30 mouse cellular contexts compared by ENCODE assay signal in the genomic region with DNA sequence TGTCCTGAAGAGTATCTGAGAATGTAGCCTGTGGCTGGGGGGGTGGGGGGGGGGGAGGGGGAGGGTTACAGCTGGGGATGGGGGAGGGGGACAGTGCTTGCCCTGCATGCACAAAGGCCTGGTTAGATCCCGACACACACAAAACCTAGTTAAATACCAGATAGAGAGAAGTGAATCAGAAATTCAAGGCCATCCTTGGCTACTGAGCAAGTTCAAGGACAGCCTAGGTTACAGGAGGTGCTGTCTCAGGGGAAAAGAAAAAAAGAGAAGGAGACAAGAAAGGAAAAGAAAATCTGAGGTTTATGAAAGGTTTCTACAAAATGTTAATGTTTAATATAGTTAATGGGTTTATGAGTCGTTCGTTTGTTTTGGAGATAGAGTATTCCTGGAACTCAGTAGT. TPM values are rescaled to one million over a fixed set of nuclear protein-coding genes. Genes with fewer than 3 reads are reported as not detected.
DNase-seq lines count a peak whose midpoint lies in the region; ATAC-seq and TF ChIP-seq lines count a peak whose summit lies in the region.
"Had no signal": no experiment of that assay in that cellular context is flagged by ENCODE, and none has a peak within 500 bp of the region (broad histone marks: within the 10 kb centered on the region; RNA-seq: fewer than 3 reads in every experiment).

No protein-coding gene starts in this region.

- no peak overlapping the region for H3K27ac ChIP-seq in lung, embryonic 14.5 days (ENCODE audit: low read depth)
- H3K27ac ChIP-seq in intestine, embryonic 14.5 days (ENCODE audit: low read depth), result no peak overlapping the region
- H3K27ac ChIP-seq in intestine, postnatal 0 days (ENCODE audit: low read depth, low read length), result peak overlapping the region; percentile 60; the same call in 1 of the 2 replicates
- H3K27ac ChIP-seq in liver, embryonic 16.5 days (ENCODE audit: low read length), result peak overlapping the region; percentile 97
- H3K27ac ChIP-seq: embryonic facial prominence, embryonic 12.5 days; gastrocnemius, adult 2 months; heart, adult 2 months; heart, embryonic 15.5 days; hindbrain, embryonic 13.5 days; limb, embryonic 12.5 days; neural tube, embryonic 13.5 days had no signal

- DNase-seq in lung, embryonic 14.5 days, result no peak
- no peak for DNase-seq in lung, adult 18-20 months
- DNase-seq in intestine, embryonic 14.5 days (ENCODE audit: low spot score), result peak; percentile 38
- DNase-seq in thymus, postnatal 0 days (ENCODE audit: low spot score), result no peak
- no peak for DNase-seq in B cell, adult 2 months
- no peak for DNase-seq in layer of hippocampus, postnatal 14 days (ENCODE audit: low spot score in 2 of 2)
- DNase-seq: embryo, embryonic 11 days; gastrocnemius, adult 2 months; gastrocnemius, postnatal 36 days; kidney, adult 2 months; kidney, postnatal 4 days; lung, adult 2 months; thymus, postnatal 14 days had no signal

- H3K4me1 ChIP-seq in lung, embryonic 14.5 days (ENCODE audit: insufficient read depth), result peaks cover 3% of the 10 kb centered on the region
- peaks cover 15% of the 10 kb centered on the region for H3K4me1 ChIP-seq in intestine, embryonic 14.5 days (replicated peaks; ENCODE audit: control insufficient read depth, insufficient read depth, low read length)
- peaks cover 16% of the 10 kb centered on the region for H3K4me1 ChIP-seq in intestine, postnatal 0 days (replicated peaks; ENCODE audit: control insufficient read depth, insufficient read depth, low read length)
- H3K4me1 ChIP-seq in liver, embryonic 16.5 days (ENCODE audit: control insufficient read depth, low read depth, low read length), result peaks cover 82% of the 10 kb centered on the region
- H3K4me1 ChIP-seq: embryonic facial prominence, embryonic 12.5 days; hindbrain, embryonic 13.5 days; limb, embryonic 12.5 days; midbrain, embryonic 12.5 days; neural tube, embryonic 13.5 days had no signal

- H3K36me3 ChIP-seq in lung, embryonic 14.5 days (ENCODE audit: insufficient read depth), result no peaks in the 10 kb centered on the region
- H3K36me3 ChIP-seq in intestine, embryonic 14.5 days (ENCODE audit: control insufficient read depth, insufficient read depth, low read length), result peaks cover 14% of the 10 kb centered on the region; the same call in 1 of the 2 replicates
- peaks cover 44% of the 10 kb centered on the region for H3K36me3 ChIP-seq in intestine, postnatal 0 days (ENCODE audit: control insufficient read depth, insufficient read depth)
- peaks cover 8% of the 10 kb centered on the region; the same call in 1 of the 2 replicates for H3K36me3 ChIP-seq in liver, embryonic 16.5 days (ENCODE audit: control insufficient read depth, insufficient read depth)
- H3K36me3 ChIP-seq: embryonic facial prominence, embryonic 12.5 days; heart, embryonic 15.5 days; hindbrain, embryonic 13.5 days; limb, embryonic 12.5 days; midbrain, embryonic 12.5 days; neural tube, embryonic 13.5 days had no signal

- no peaks in the 10 kb centered on the region for H3K9me3 ChIP-seq in lung, embryonic 14.5 days (ENCODE audit: low read depth, low read length)
- no peaks in the 10 kb centered on the region for H3K9me3 ChIP-seq in intestine, embryonic 14.5 days (ENCODE audit: control insufficient read depth, low read length)
- H3K9me3 ChIP-seq in intestine, postnatal 0 days (ENCODE audit: control insufficient read depth), result no peaks in the 10 kb centered on the region
- no peaks in the 10 kb centered on the region for H3K9me3 ChIP-seq in liver, embryonic 16.5 days (replicated peaks; ENCODE audit: control insufficient read depth, low read length)
- H3K9me3 ChIP-seq: embryonic facial prominence, embryonic 12.5 days; heart, embryonic 15.5 days; hindbrain, embryonic 13.5 days; limb, embryonic 12.5 days; midbrain, embryonic 12.5 days; neural tube, embryonic 13.5 days had no signal

- no peak overlapping the region for H3K4me3 ChIP-seq in lung, embryonic 14.5 days (ENCODE audit: low read depth, low read length)
- no peak overlapping the region for H3K4me3 ChIP-seq in intestine, embryonic 14.5 days (ENCODE audit: low read depth, low read length)
- no peak overlapping the region for H3K4me3 ChIP-seq in intestine, postnatal 0 days (ENCODE audit: low read depth, low read length)
- H3K4me3 ChIP-seq in liver, embryonic 16.5 days (ENCODE audit: low read depth, low read length), result peak overlapping the region; percentile 67
- H3K4me3 ChIP-seq: embryonic facial prominence, embryonic 12.5 days; gastrocnemius, adult 2 months; heart, adult 2 months; heart, embryonic 15.5 days; hindbrain, embryonic 13.5 days; limb, embryonic 12.5 days; midbrain, embryonic 12.5 days; neural tube, embryonic 13.5 days had no signal

- 73% methylated on average over 3 of the region's 3 CpGs for WGBS in lung, embryonic 14.5 days
- WGBS in intestine, embryonic 14.5 days, result 51% methylated on average over 3 of the region's 3 CpGs
- WGBS in intestine, postnatal 0 days, result 32% methylated on average over 3 of the region's 3 CpGs
- WGBS in liver, embryonic 16.5 days (ENCODE audit: insufficient replicate concordance), result 28% methylated on average over 3 of the region's 3 CpGs

- TF ChIP-seq CTCF in lung, embryonic 14.5 days (IDR thresholded peaks at IDR 0.05; ENCODE audit: low read depth), result no peak
- no peak for TF ChIP-seq CTCF in intestine, postnatal 0 days (IDR thresholded peaks at IDR 0.05; ENCODE audit: low read depth)

- ATAC-seq in lung, embryonic 14.5 days (ENCODE audit: insufficient read depth), result no peak
- no peak for ATAC-seq in intestine, embryonic 14.5 days (replicated peaks; ENCODE audit: low FRiP score, low TSS enrichment, low read depth)
- no peak for ATAC-seq in intestine, postnatal 0 days
- no peak for ATAC-seq in liver, embryonic 16.5 days (ENCODE audit: low read depth)
- ATAC-seq: forebrain, embryonic 16.5 days had no signal

- H3K4me2 ChIP-seq in lung, embryonic 14.5 days, result peak overlapping the region; percentile 5; the same call in 1 of the 2 replicates
- H3K4me2 ChIP-seq in intestine, embryonic 14.5 days (ENCODE audit: low read length), result no peak overlapping the region
- no peak overlapping the region for H3K4me2 ChIP-seq in intestine, postnatal 0 days (replicated peaks; ENCODE audit: low read depth)
- H3K4me2 ChIP-seq in liver, embryonic 16.5 days (ENCODE audit: low read depth, low read length), result peak overlapping the region; percentile 67
- H3K4me2 ChIP-seq: embryonic facial prominence, embryonic 12.5 days; heart, embryonic 15.5 days; hindbrain, embryonic 13.5 days; limb, embryonic 12.5 days; midbrain, embryonic 12.5 days; neural tube, embryonic 13.5 days had no signal

- no peaks in the 10 kb centered on the region for H3K27me3 ChIP-seq in lung, embryonic 14.5 days (ENCODE audit: insufficient read depth, low read length)
- no peaks in the 10 kb centered on the region for H3K27me3 ChIP-seq in intestine, embryonic 14.5 days (replicated peaks; ENCODE audit: control insufficient read depth, insufficient read depth, low read length)
- H3K27me3 ChIP-seq in intestine, postnatal 0 days (replicated peaks; ENCODE audit: control insufficient read depth, insufficient read depth, low read length), result no peaks in the 10 kb centered on the region
- no peaks in the 10 kb centered on the region for H3K27me3 ChIP-seq in liver, embryonic 16.5 days (ENCODE audit: control insufficient read depth, insufficient read depth, low read depth, low read length)
- H3K27me3 ChIP-seq: CH12.LX; embryonic facial prominence, embryonic 12.5 days; hindbrain, embryonic 13.5 days; limb, embryonic 12.5 days; midbrain, embryonic 12.5 days; neural tube, embryonic 13.5 days; Patski had no signal

- H3K9ac ChIP-seq in lung, embryonic 14.5 days, result no peak overlapping the region
- no peak overlapping the region for H3K9ac ChIP-seq in intestine, embryonic 14.5 days (ENCODE audit: low read length)
- no peak overlapping the region for H3K9ac ChIP-seq in intestine, postnatal 0 days (ENCODE audit: low read depth, low read length)
- peak overlapping the region; percentile 87 for H3K9ac ChIP-seq in liver, embryonic 16.5 days (ENCODE audit: low read depth, low read length)
- H3K9ac ChIP-seq: embryonic facial prominence, embryonic 12.5 days; heart, embryonic 15.5 days; hindbrain, embryonic 13.5 days; limb, embryonic 12.5 days; midbrain, embryonic 12.5 days; neural tube, embryonic 13.5 days had no signal

RNA-seq across cellular contexts. Expression of gene AA986860, which starts 7.9 kb away (rescaled TPM):
- polyA plus RNA-seq in lung, embryonic 14.5 days (2014; fragmentation: Nextera tagmentation; extraction: Ambion mirVana), result 7.8 TPM in 2 replicates
- 55.7 and 61.4 TPM in 2 replicates for polyA plus RNA-seq in intestine, embryonic 14.5 days (2014; fragmentation: Nextera tagmentation; extraction: Ambion mirVana)
- polyA plus RNA-seq in intestine, postnatal 0 days (2015; fragmentation: Nextera tagmentation; extraction: Ambion mirVana), result 42.3 and 46.7 TPM in 2 replicates
- 6.2 and 7.3 TPM in 2 replicates for polyA plus RNA-seq in liver, embryonic 16.5 days (2015; fragmentation: Nextera tagmentation; extraction: Ambion mirVana)
- 0.75 and 1.1 TPM in 2 replicates for polyA plus RNA-seq in thymus, postnatal 0 days (2015; fragmentation: Nextera tagmentation; extraction: Ambion mirVana)
- 1 to 10 TPM; 1.2 to 1.6 TPM for total RNA-seq in layer of hippocampus, postnatal 14 days (2021)

RNA-seq across cellular contexts. Expression of gene Pfkfb2, which starts 10.6 kb away (rescaled TPM):
- polyA plus RNA-seq in lung, embryonic 14.5 days (2014; fragmentation: Nextera tagmentation; extraction: Ambion mirVana), result 6.5 and 7.2 TPM in 2 replicates
- 9.4 and 9.8 TPM in 2 replicates for polyA plus RNA-seq in intestine, embryonic 14.5 days (2014; fragmentation: Nextera tagmentation; extraction: Ambion mirVana)
- 6.1 and 7.0 TPM in 2 replicates for polyA plus RNA-seq in intestine, postnatal 0 days (2015; fragmentation: Nextera tagmentation; extraction: Ambion mirVana)
- polyA plus RNA-seq in liver, embryonic 16.5 days (2015; fragmentation: Nextera tagmentation; extraction: Ambion mirVana), result 5.1 and 5.2 TPM in 2 replicates
- 3.6 and 3.8 TPM in 2 replicates for polyA plus RNA-seq in thymus, postnatal 0 days (2015; fragmentation: Nextera tagmentation; extraction: Ambion mirVana)
- total RNA-seq in layer of hippocampus, postnatal 14 days (2021), result 10 to 100 TPM; 44.0 to 55.8 TPM

RNA-seq across cellular contexts. Expression of gene Yod1, which starts 22.5 kb away (rescaled TPM):
- 11.7 and 11.8 TPM in 2 replicates for polyA plus RNA-seq in lung, embryonic 14.5 days (2014; fragmentation: Nextera tagmentation; extraction: Ambion mirVana)
- 7.5 and 8.1 TPM in 2 replicates for polyA plus RNA-seq in intestine, embryonic 14.5 days (2014; fragmentation: Nextera tagmentation; extraction: Ambion mirVana)
- polyA plus RNA-seq in intestine, postnatal 0 days (2015; fragmentation: Nextera tagmentation; extraction: Ambion mirVana), result 8.9 and 9.5 TPM in 2 replicates
- polyA plus RNA-seq in liver, embryonic 16.5 days (2015; fragmentation: Nextera tagmentation; extraction: Ambion mirVana), result 40.7 and 43.1 TPM in 2 replicates
- polyA plus RNA-seq in thymus, postnatal 0 days (2015; fragmentation: Nextera tagmentation; extraction: Ambion mirVana), result 14.8 and 17.2 TPM in 2 replicates
- 10 to 100 TPM; 11.7 to 13.9 TPM for total RNA-seq in layer of hippocampus, postnatal 14 days (2021)

RNA-seq across cellular contexts. Expression of gene Gm29427, which starts 24.0 kb away (rescaled TPM):
- polyA plus RNA-seq in lung, embryonic 14.5 days (2014; fragmentation: Nextera tagmentation; extraction: Ambion mirVana), result not detected in 2 replicates
- 0.23 TPM in 1 of 2 replicates, not detected in the other for polyA plus RNA-seq in intestine, embryonic 14.5 days (2014; fragmentation: Nextera tagmentation; extraction: Ambion mirVana)
- 0.20 and 0.48 TPM in 2 replicates for polyA plus RNA-seq in intestine, postnatal 0 days (2015; fragmentation: Nextera tagmentation; extraction: Ambion mirVana)
- polyA plus RNA-seq in liver, embryonic 16.5 days (2015; fragmentation: Nextera tagmentation; extraction: Ambion mirVana), result not detected in 2 replicates
- not detected in 2 replicates for polyA plus RNA-seq in thymus, postnatal 0 days (2015; fragmentation: Nextera tagmentation; extraction: Ambion mirVana)
- under 1 TPM in 1 of 2 experiments, not detected in 1; 0.35 TPM for total RNA-seq in layer of hippocampus, postnatal 14 days (2021)
- total RNA-seq: adrenal gland, postnatal 10 days; CH12.LX; gastrocnemius, postnatal 36 days had no signal
- polyA plus RNA-seq: C2C12; embryonic facial prominence, embryonic 12.5 days; forebrain, embryonic 11.5 days; heart, embryonic 15.5 days; kidney, adult 2 months; kidney, embryonic 16.5 days; limb, embryonic 12.5 days; lung, adult 2 months; midbrain, embryonic 12.5 days; neural tube, embryonic 13.5 days; stomach, embryonic 14.5 days had no signal

Comparison
In these comparisons a context has a peak if more than half of its experiments do, and no peak if none do; other contexts are left out.
1. H3K27ac ChIP-seq: peak in intestine, postnatal 0 days (single experiment) and liver, embryonic 16.5 days (single experiment); none in lung, embryonic 14.5 days (single experiment) and intestine, embryonic 14.5 days (single experiment).
2. H3K4me2 ChIP-seq: peak in lung, embryonic 14.5 days (single experiment) and liver, embryonic 16.5 days (single experiment); none in intestine, embryonic 14.5 days (single experiment) and intestine, postnatal 0 days (single experiment).